Mouse (Mus musculus) embryonic fibroblast, embryonic 13.5 days (primary cell): Measurements from ENCODE around the gene Prss45.

Source experiments
- CTCF ChIP-seq: IDR thresholded peaks from 2 replicates; pipeline ENCODE4 v1.5.1; 2011; ENCODE audit warnings: mild to moderate bottlenecking, control low read depth, low read length, moderate library complexity, borderline replicate concordance; ENCODE audit not compliant: insufficient read depth
- POLR2A ChIP-seq: IDR thresholded peaks from 2 replicates; pipeline ENCODE4 v1.6.1; 2011; ENCODE audit warnings: low read depth, mild to moderate bottlenecking, control low read depth, low read length, moderate library complexity

DNA sequence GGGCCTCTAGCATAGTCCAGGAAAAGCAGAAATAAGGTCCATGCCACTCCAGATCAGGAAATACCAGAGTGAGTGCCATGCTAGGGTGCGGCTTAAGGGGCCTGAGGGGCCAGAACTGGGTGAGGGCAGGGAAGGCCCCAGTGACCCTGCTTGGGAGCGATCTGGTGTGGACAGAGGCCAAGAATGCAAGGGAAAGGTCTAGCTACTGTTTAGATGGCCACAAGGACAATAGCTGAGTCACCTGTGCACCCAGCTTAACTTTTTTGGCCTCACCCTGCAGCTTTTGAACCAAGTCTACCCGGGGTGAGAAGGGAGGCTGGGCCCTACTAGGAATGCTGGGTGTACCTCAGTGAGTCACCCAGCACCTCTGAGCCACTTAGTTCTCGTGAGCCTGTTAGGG is 46.4 kb downstream of the Prss45 start:
- no peak for TF ChIP-seq POLR2A
- no peak for TF ChIP-seq CTCF
